Mouse (Mus musculus): ENCODE measurements at regions not wholly inside any gene's neighbourhood (a gene's known extent, or its start where the extent isn't known, plus 50 kb on each side); places are given as distances from the start of the nearest gene placed in this dataset.

- DNase-seq: no peak
These were observed 227.8 kb upstream of the Adgrl2 start for GRCm38 (mm10) chr3:149217916-149218803.

GRCm38 (mm10) chr3:149216759-149217400 is 226.5 kb upstream of the Adgrl2 start:
- no peak for DNase-seq

- no peak for DNase-seq
These were observed 225.3 kb upstream of the Adgrl2 start for GRCm38 (mm10) chr3:149215691-149216090.

- no peak for DNase-seq
These were observed 221.6 kb upstream of the Adgrl2 start for GRCm38 (mm10) chr3:149211909-149212308.

GRCm38 (mm10) chr3:149209260-149209659 is 218.9 kb upstream of the Adgrl2 start:
- DNase-seq: no peak

GRCm38 (mm10) chr3:149203451-149203850 is 213.1 kb upstream of the Adgrl2 start:
- DNase-seq: no peak

GRCm38 (mm10) chr3:149196477-149197185 is 206.3 kb upstream of the Adgrl2 start:
- DNase-seq: no peak

- DNase-seq: no peak
These were observed 200.7 kb upstream of the Adgrl2 start for GRCm38 (mm10) chr3:149190856-149191576.

GRCm38 (mm10) chr3:149184136-149184551 is 193.8 kb upstream of the Adgrl2 start:
- no peak for DNase-seq

- no peak for DNase-seq
These were observed 191.7 kb upstream of the Adgrl2 start for GRCm38 (mm10) chr3:149182095-149182494.

- no peak for DNase-seq
These were observed 189.8 kb upstream of the Adgrl2 start for GRCm38 (mm10) chr3:149180129-149180528.

- DNase-seq: no peak
These were observed 189.2 kb upstream of the Adgrl2 start for GRCm38 (mm10) chr3:149179486-149180116.

- DNase-seq: no peak
These were observed 188.5 kb upstream of the Adgrl2 start for GRCm38 (mm10) chr3:149178891-149179290.

GRCm38 (mm10) chr3:149174689-149175390 is 184.5 kb upstream of the Adgrl2 start:
- no peak for DNase-seq

GRCm38 (mm10) chr3:149173537-149173936 is 183.2 kb upstream of the Adgrl2 start:
- peak in 1 of 2 experiments; percentile 4 for DNase-seq

- no peak for DNase-seq
These were observed 181.4 kb upstream of the Adgrl2 start for GRCm38 (mm10) chr3:149171766-149172165.

- DNase-seq: no peak
These were observed 179.8 kb upstream of the Adgrl2 start for GRCm38 (mm10) chr3:149170191-149170590.

- no peak for DNase-seq
These were observed 179.1 kb upstream of the Adgrl2 start for GRCm38 (mm10) chr3:149169442-149169841.

GRCm38 (mm10) chr3:149167997-149168396 is 177.6 kb upstream of the Adgrl2 start:
- DNase-seq: no peak

GRCm38 (mm10) chr3:149164804-149165203 is 174.4 kb upstream of the Adgrl2 start:
- no peak for DNase-seq

- peak in 1 of 2 experiments; percentile 6 for DNase-seq
These were observed 173.2 kb upstream of the Adgrl2 start for GRCm38 (mm10) chr3:149163591-149163990.

GRCm38 (mm10) chr3:149160833-149161232 is 170.5 kb upstream of the Adgrl2 start:
- no peak for DNase-seq
